Mouse (Mus musculus) erythroblast, embryonic 14.5 days (primary cell): Measurements from ENCODE around the gene Ildr1. TPM values are rescaled to one million over a fixed set of nuclear protein-coding genes. Genes with fewer than 3 reads are reported as not detected.

Experiments
- H3K27me3 ChIP-seq: 2 replicates; pipeline ENCODE4 v1.6.1; 2012; ENCODE audit warnings: inconsistent platforms; ENCODE audit not compliant: control insufficient read depth
- H3K36me3 ChIP-seq: 2 replicates; pipeline ENCODE4 v1.6.1; 2012; ENCODE audit warnings: mild to moderate bottlenecking, inconsistent platforms; ENCODE audit not compliant: control insufficient read depth
- H3K4me1 ChIP-seq: 2 replicates; pipeline ENCODE4 v1.6.1; 2012; ENCODE audit warnings: inconsistent platforms; ENCODE audit not compliant: control insufficient read depth
- H3K4me3 ChIP-seq: replicated peaks from 2 replicates; pipeline ENCODE3; 2012; ENCODE audit warnings: moderate library complexity, mild to moderate bottlenecking, inconsistent platforms
- H3K9me3 ChIP-seq: 2 replicates; pipeline ENCODE4 v1.6.1; 2012; ENCODE audit warnings: low read length, inconsistent platforms, mixed read lengths; ENCODE audit not compliant: control insufficient read depth
- GATA1 ChIP-seq: IDR thresholded peaks from 2 replicates; pipeline ENCODE4 v1.6.1; 2012; ENCODE audit warnings: low read length, inconsistent platforms, mixed read lengths
- TAL1 ChIP-seq: IDR thresholded peaks from 3 replicates; pipeline ENCODE4 v1.6.1; 2012; ENCODE audit warnings: low read length, inconsistent platforms, mixed read lengths
- polyA plus RNA-seq: library from polyadenylated mRNA; stranded (reverse); fragments of >175 nt; gene quantifications from 2 replicates; pipeline ENCODE4 v1.2.3, GENCODE M21; 2012

The Ildr1 gene
- polyA plus RNA-seq, 1 experiment, result not detected

DNA sequence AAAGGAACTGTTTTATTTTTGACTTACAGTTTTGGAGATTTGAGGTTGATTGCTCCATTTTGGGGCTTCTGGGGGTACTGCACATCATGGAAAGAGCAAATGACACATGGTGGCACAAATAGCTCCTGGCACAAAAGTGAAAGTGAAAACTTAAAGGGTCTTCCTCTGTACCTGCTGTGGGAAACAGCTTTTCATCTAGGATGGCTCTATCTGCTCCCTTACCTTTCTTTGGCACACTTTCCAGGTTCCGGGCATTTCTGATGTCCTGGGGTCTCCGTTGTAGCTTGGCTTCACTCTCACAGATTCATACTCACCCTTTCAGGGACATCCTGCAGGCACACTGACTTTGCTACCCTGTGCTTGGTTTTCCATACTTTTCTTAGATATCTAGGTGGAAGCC lies 5.7 kb upstream of the Ildr1 start:
- no peak for TF ChIP-seq TAL1
- TF ChIP-seq GATA1, result no peak
- Histone ChIP-seq H3K9me3 (no peaks in the 10 kb centered on the region), H3K4me1 (no peaks in the 10 kb centered on the region), H3K4me3 (no peak overlapping the region), H3K27me3 (peaks cover 3% of the 10 kb centered on the region), H3K36me3 (no peaks in the 10 kb centered on the region)

DNA sequence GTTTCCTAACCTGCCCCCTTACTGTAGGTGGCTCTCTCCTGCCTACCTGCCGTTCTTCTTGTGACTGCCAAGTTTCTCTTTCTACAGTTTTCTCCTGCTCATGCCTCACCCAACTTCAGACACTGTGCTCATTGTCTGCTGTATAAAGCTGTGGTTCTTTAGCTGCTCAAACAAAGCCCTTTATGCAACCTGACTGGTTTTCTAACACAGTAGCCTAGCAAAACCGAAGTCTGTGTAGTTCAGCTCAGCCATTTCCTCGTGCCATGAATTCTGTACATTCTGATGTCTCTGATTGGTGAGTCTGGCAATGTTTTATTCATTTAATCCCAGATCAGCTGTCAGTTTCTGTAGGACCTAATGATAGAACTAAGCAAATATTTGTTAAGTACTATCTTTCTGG lies 2.3 kb upstream of the Ildr1 start:
- Histone ChIP-seq H3K9me3 (no peaks in the 10 kb centered on the region), H3K27me3 (peaks cover 25% of the 10 kb centered on the region), H3K4me3 (no peak overlapping the region), H3K36me3 (no peaks in the 10 kb centered on the region), H3K4me1 (no peaks in the 10 kb centered on the region)
- TF ChIP-seq GATA1 (no peak), TAL1 (no peak)

DNA sequence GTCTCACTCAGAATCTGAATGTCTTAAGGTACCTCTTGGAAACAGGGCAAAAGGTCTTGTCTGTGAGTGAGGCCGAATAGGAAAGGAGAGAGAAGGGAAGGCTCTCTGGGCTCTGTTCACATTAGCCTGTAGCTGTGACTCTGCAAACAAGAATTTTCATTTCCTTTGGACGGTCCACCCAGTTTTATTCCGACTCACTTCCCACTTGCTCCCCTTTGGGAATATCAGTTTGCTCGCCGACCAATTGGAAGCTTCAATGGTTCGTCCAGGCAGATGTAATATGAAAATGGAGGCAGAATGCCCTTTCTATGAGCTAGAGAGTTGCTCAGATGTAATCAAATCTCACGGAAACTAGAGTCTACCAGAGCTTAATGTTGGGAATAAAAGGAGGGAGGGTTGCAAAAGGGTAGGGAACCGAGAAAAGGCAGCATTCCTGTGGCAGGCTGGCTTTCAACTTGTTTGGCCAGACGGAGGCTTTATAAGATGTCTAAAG lies 1.1 kb downstream of the Ildr1 start:
- Histone ChIP-seq H3K9me3 (no peaks in the 10 kb centered on the region), H3K4me3 (no peak overlapping the region), H3K36me3 (no peaks in the 10 kb centered on the region), H3K4me1 (no peaks in the 10 kb centered on the region), H3K27me3 (peaks cover 25% of the 10 kb centered on the region)
- TF ChIP-seq GATA1 (no peak), TAL1 (no peak)

DNA sequence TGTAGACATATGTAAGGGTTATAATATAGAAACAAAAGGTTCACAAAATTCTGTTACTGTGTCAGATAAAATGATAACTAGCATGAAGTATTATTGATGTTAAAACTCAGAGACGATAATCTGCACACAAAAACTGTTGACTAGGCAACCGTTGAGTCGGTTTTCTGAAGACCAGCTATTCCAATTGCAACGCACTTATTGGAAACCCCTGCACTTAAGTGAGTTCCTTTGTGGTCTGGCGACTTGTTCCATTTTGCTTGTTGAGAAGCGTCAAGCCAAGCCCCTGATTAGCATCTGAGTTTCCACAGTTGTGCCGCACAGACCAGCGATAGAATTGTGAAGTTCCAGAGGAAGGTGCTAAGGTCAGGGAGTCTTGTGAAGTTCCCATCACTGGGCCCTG lies 3.6 kb downstream of the Ildr1 start:
- Histone ChIP-seq H3K4me1 (no peaks in the 10 kb centered on the region), H3K9me3 (no peaks in the 10 kb centered on the region), H3K36me3 (no peaks in the 10 kb centered on the region), H3K4me3 (no peak overlapping the region), H3K27me3 (peaks cover 25% of the 10 kb centered on the region)
- TF ChIP-seq GATA1, result no peak
- no peak for TF ChIP-seq TAL1

DNA sequence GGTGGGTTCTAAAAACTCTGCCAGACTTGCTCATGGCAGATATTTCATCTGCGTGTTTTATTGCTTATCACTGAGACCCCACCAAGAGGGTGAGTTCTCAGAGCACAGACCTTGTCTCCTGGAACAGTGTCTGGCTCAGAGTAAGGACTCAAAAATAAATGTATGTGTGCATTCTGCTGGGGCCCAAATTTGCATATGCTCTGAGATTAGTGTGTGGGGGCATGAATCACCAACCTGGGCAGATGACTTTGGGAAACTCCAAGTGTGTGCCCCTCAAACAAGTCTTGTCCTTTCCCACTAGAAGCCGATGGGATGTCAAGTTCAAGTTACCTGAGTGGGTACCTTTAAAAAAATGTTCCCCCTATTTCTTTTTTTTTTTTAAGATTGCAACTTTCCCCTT lies 6.7 kb downstream of the Ildr1 start:
- Histone ChIP-seq H3K36me3 (no peaks in the 10 kb centered on the region), H3K4me3 (no peak overlapping the region), H3K27me3 (no peaks in the 10 kb centered on the region), H3K4me1 (no peaks in the 10 kb centered on the region), H3K9me3 (no peaks in the 10 kb centered on the region)
- TF ChIP-seq TAL1 (no peak), GATA1 (no peak)

DNA sequence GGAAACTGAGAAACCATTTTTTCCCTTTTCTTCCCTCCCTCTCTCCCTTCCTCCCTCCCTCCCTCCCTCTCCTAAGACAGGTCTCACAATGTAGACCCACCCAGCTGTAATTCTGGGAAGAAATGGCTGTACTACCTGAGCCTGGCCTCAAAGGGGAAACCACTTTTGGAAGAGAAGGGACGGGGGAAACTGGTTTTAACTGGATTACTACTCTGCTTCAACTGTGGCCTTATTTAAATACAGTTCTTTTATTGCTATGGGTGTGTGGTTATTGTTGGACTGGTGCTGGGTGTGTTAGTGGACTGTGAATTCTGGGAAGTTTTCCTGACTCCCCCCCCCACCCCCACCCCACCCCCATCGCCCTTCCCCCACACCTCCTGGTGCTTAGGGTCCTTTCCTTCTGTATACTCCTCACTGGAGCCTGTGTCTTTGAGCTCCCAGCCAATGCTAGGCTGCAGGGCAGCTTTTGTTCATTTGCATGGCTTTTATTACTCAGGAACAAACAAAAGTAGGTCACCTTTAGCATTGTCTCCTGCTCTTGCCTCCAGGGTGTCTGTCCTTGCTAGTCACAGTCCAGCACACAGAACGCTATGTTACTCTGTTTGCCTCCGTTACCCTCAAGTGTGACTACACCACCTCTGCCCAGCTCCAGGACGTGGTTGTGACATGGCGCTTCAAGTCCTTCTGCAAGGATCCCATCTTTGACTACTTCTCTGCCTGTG lies 14.1 kb downstream of the Ildr1 start:
- Histone ChIP-seq H3K9me3 (no peaks in the 10 kb centered on the region), H3K36me3 (no peaks in the 10 kb centered on the region), H3K27me3 (no peaks in the 10 kb centered on the region), H3K4me3 (no peak overlapping the region), H3K4me1 (no peaks in the 10 kb centered on the region)
- TF ChIP-seq GATA1, result no peak
- no peak for TF ChIP-seq TAL1

DNA sequence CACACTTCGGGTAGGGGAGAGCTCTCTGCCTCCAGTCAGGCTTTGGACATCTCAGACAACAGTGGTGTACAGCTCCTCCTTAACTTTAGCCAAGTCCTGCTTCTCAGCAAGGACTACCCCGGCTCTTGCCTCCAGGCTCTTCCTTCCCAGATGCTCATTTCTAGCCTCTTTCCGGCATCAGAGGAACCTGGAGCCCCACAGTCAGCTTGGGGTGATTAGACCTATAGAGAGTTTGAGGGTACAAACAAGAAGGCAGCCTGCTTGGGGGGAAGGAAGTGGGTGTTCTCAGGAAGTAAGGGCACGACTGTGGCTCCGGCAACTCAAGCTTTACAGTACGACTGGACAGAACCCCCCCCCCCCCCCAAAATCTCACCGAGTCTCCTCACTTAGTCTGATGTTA lies 15.0 kb downstream of the Ildr1 start:
- Histone ChIP-seq H3K36me3 (no peaks in the 10 kb centered on the region), H3K27me3 (no peaks in the 10 kb centered on the region), H3K4me3 (no peak overlapping the region), H3K9me3 (no peaks in the 10 kb centered on the region), H3K4me1 (no peaks in the 10 kb centered on the region)
- no peak for TF ChIP-seq GATA1
- TF ChIP-seq TAL1, result no peak

DNA sequence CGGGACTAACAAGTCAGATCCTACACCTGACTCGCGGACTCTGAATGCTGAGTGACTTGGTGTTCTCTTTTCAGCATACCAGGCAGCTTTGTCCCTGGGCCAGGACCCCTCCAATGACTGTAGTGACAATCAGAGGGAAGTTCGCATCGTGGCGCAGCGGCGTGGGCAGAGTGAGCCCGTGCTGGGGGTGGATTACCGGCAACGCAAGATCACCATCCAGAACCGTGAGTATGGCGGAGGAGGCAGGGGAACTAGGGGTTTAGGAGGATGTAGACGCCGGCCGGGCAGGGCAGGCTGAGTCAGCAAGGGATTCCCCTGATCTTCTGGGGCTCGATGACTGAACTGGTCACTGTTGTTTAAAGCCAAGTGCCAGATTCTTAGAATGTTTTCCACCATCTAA lies 15.6 kb downstream of the Ildr1 start:
- H3K4me3 ChIP-seq, result no peak overlapping the region
- no peaks in the 10 kb centered on the region for H3K36me3 ChIP-seq
- H3K4me1 ChIP-seq, result no peaks in the 10 kb centered on the region
- no peaks in the 10 kb centered on the region for H3K9me3 ChIP-seq
- H3K27me3 ChIP-seq, result no peaks in the 10 kb centered on the region
- TF ChIP-seq GATA1 (no peak), TAL1 (no peak)

DNA sequence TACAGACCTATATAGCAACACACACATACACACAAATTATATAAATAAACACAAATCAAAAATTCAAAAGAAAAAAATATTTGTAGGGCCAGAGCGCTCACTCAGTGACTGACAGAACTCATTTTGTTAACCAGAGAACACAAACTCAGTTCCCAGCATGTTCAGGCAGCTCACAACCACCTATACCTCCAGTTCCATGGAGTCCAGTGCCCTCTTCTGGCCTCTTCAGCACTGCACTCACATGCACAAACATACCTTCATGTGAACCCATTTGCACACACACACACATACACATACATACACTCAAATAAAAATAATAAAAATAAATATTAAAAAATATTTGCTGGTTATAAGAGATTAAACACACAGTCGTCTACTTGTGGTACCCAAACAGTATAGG lies 17.0 kb downstream of the Ildr1 start:
- Histone ChIP-seq H3K4me1 (no peaks in the 10 kb centered on the region), H3K27me3 (no peaks in the 10 kb centered on the region), H3K9me3 (no peaks in the 10 kb centered on the region), H3K36me3 (no peaks in the 10 kb centered on the region), H3K4me3 (no peak overlapping the region)
- TF ChIP-seq GATA1 (no peak), TAL1 (no peak)

DNA sequence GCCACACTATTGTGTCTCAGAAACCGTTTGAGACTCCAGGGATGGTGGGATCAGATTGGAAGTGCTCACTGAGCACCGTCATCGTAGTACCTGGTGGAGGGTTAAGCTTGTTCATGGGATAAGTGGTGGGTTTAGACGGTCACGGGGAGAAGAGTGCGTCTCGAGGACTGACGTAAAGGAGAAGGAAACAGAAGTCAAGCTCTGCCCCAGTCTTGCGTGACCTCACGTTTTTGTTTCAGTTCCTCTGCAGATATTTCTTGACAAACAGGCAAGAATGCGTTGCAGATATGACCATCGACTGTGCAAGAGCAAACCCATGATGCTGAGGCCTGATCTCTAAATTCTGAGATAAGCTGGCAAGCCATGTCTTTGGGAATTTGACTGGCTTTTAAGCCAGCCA lies 18.0 kb downstream of the Ildr1 start:
- Histone ChIP-seq H3K4me3 (no peak overlapping the region), H3K4me1 (no peaks in the 10 kb centered on the region), H3K27me3 (no peaks in the 10 kb centered on the region), H3K36me3 (no peaks in the 10 kb centered on the region), H3K9me3 (no peaks in the 10 kb centered on the region)
- TF ChIP-seq TAL1, result no peak
